ENCODE assay signal across 32 mouse cellular contexts in the genomic region with DNA sequence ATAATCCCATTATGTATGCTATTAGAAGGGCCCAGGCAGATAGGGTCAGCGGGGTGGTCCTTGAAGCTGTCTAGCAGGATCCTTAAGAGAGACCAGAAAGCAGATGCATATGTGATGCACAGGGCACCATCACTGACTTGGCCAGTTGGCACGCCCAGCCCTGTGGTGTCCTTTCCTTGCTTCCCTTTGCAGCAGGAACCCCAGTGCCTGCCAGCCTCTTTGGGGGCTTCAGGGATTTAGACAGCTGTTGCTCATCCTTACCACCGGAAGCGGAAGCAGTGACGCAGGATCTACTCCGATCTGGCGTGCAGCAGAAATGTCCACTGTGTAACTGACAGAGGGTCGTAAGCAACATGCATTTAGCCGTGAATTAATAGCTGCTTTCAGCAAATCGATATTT.
"Had no signal": no experiment of that assay in that cellular context is flagged by ENCODE, and none has a peak within 500 bp of the region (broad histone marks: within the 10 kb centered on the region; RNA-seq: fewer than 3 reads in every experiment).

No protein-coding gene starts in this region.

- H3K4me2 ChIP-seq: limb, embryonic 12.5 days; limb, embryonic 13.5 days; limb, embryonic 15.5 days; liver, embryonic 11.5 days; liver, embryonic 12.5 days; liver, embryonic 13.5 days; liver, embryonic 15.5 days; lung, embryonic 14.5 days; lung, embryonic 15.5 days; midbrain, embryonic 11.5 days; midbrain, embryonic 12.5 days; midbrain, embryonic 13.5 days; midbrain, embryonic 15.5 days; neural tube, embryonic 12.5 days had no signal

- H3K27me3 ChIP-seq: limb, embryonic 12.5 days; limb, embryonic 15.5 days; liver, embryonic 13.5 days; liver, embryonic 15.5 days; lung, embryonic 15.5 days; midbrain, embryonic 12.5 days; midbrain, embryonic 13.5 days; midbrain, embryonic 15.5 days; neural tube, embryonic 12.5 days had no signal

- H3K9ac ChIP-seq: limb, embryonic 12.5 days; limb, embryonic 13.5 days; limb, embryonic 15.5 days; liver, embryonic 12.5 days; liver, embryonic 13.5 days; liver, embryonic 14.5 days; liver, embryonic 15.5 days; liver, postnatal 0 days; lung, embryonic 14.5 days; lung, embryonic 15.5 days; midbrain, embryonic 12.5 days; midbrain, embryonic 13.5 days; midbrain, embryonic 15.5 days; neural tube, embryonic 12.5 days had no signal

- H3K9me3 ChIP-seq: limb, embryonic 10.5 days; limb, embryonic 12.5 days; limb, embryonic 13.5 days; limb, embryonic 15.5 days; liver, embryonic 12.5 days; liver, embryonic 13.5 days; liver, embryonic 15.5 days; lung, embryonic 15.5 days; midbrain, embryonic 10.5 days; midbrain, embryonic 12.5 days; midbrain, embryonic 13.5 days; midbrain, embryonic 15.5 days; neural tube, embryonic 12.5 days had no signal

- H3K36me3 ChIP-seq: limb, embryonic 10.5 days; limb, embryonic 12.5 days; limb, embryonic 13.5 days; limb, embryonic 15.5 days; liver, embryonic 12.5 days; liver, embryonic 13.5 days; liver, embryonic 15.5 days; lung, embryonic 15.5 days; midbrain, embryonic 10.5 days; midbrain, embryonic 12.5 days; midbrain, embryonic 13.5 days; midbrain, embryonic 15.5 days; neural tube, embryonic 12.5 days had no signal

- H3K4me1 ChIP-seq: limb, embryonic 10.5 days; limb, embryonic 12.5 days; limb, embryonic 13.5 days; limb, embryonic 15.5 days; liver, embryonic 12.5 days; liver, embryonic 13.5 days; liver, embryonic 15.5 days; lung, embryonic 15.5 days; megakaryocyte, embryonic 14.5 days; midbrain, embryonic 13.5 days; midbrain, embryonic 15.5 days; neural tube, embryonic 12.5 days had no signal

- H3K27ac ChIP-seq: limb, embryonic 10.5 days; limb, embryonic 12.5 days; limb, embryonic 13.5 days; limb, embryonic 15.5 days; liver, embryonic 12.5 days; liver, embryonic 13.5 days; liver, embryonic 14.5 days; liver, embryonic 15.5 days; lung, embryonic 15.5 days; macrophage; midbrain, embryonic 10.5 days; midbrain, embryonic 12.5 days; midbrain, embryonic 13.5 days; midbrain, embryonic 15.5 days; neural tube, embryonic 12.5 days had no signal

- H3K4me3 ChIP-seq: limb, embryonic 10.5 days; limb, embryonic 12.5 days; limb, embryonic 13.5 days; limb, embryonic 15.5 days; liver, embryonic 12.5 days; liver, embryonic 13.5 days; liver, embryonic 15.5 days; lung, embryonic 15.5 days; megakaryocyte, embryonic 14.5 days; midbrain, embryonic 10.5 days; midbrain, embryonic 12.5 days; midbrain, embryonic 13.5 days; midbrain, embryonic 15.5 days; myocyte; neural tube, embryonic 12.5 days had no signal

- ATAC-seq: liver, embryonic 12.5 days; liver, postnatal 0 days; lung, postnatal 0 days; midbrain, embryonic 13.5 days; midbrain, embryonic 15.5 days; midbrain, embryonic 16.5 days had no signal

- DNase-seq: left cerebral cortex, postnatal 4 days; liver; liver, embryonic 13.5 days; liver, postnatal 0 days; lung, adult 18-20 months; lung, adult 2 months; lung, embryonic 14.5 days; lung, postnatal 10 days; lung, postnatal 14 days; lung, postnatal 36 days; lung, postnatal 4 days; midbrain, embryonic 14.5 days had no signal
